Mouse (Mus musculus) layer of hippocampus, adult 9-10 months (tissue): ENCODE measurements around the gene Zmiz1.
A peak's percentile ranks its signal among the peaks of the same experiment; 100 is the strongest.

Source experiments
- DNase-seq: peaks from one replicate; pipeline ENCODE4 v3.0.0; 2022; ENCODE audit warnings: low spot score

Gene Zmiz1

DNA sequence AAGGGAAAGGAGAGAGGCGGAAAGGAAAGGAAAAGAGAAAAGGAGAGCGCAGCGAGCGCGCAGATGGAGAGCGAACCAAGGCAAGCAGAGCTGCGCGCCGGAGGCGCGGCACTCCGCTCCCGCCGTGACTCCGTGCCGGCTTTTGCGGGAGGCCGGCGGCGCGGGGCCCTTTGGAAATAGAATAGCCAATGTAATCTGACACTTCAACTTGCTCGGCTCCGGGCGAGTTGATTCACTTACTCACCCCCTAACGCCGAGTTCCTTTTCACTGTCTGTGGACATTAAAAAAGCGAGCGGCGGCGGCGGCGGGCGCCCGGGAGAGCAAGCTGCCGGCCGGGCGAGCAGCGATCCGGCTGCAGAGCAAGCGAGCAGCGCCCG lies at the start of gene Zmiz1:
Gene Zmiz1 (plus strand): TSS at position 170 of the 378 bp plus-strand sequence.
- DNase-seq = peak; percentile 59

- no peak for DNase-seq
Observed at GRCm38 (mm10) chr14:25411848-25412527, 47.0 kb upstream of the Zmiz1 start.

DNA sequence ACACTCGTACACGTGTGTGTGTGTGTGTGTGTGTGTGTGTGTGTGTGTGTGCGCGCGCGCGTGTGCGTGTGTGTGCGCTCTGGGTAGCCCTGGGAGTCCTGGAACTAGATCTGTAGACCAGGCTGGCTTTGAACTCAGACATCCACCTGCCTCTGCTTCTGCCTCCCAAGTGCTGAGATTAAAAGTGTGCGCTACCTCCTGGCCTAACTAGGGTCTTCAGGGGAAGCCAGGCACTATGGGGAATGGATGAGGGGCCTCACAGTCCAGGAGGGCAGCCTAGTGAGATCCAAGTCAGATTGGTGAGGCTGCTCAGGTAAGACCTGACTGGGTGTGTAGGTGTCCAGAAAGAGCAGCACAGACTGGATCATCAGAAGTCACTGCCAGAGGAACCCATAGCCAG lies 46.2 kb upstream of the Zmiz1 start:
- DNase-seq = no peak

DNA sequence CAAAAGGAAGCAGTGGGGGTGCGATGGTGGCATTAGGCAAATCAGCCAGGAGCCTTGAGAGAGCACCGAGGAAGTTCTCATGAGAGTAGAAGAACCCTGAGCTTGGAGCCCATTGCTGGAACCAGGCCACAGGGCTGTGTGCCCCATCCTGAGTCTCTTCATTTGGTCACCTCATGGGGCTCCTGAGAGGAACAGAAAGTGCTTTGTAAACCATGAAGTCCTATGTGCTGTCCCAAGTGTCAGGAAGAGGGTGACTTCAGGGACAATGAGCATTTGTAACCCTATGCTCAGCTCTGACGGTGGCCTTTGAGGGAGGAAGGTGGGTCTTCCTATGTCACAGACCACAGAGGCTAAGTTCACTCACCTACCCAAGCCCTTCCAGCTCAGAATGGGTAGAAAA lies 45.5 kb upstream of the Zmiz1 start:
- DNase-seq = no peak

GRCm38 (mm10) chr14:25414115-25414514 lies 44.9 kb upstream of the Zmiz1 start:
- no peak for DNase-seq

DNA sequence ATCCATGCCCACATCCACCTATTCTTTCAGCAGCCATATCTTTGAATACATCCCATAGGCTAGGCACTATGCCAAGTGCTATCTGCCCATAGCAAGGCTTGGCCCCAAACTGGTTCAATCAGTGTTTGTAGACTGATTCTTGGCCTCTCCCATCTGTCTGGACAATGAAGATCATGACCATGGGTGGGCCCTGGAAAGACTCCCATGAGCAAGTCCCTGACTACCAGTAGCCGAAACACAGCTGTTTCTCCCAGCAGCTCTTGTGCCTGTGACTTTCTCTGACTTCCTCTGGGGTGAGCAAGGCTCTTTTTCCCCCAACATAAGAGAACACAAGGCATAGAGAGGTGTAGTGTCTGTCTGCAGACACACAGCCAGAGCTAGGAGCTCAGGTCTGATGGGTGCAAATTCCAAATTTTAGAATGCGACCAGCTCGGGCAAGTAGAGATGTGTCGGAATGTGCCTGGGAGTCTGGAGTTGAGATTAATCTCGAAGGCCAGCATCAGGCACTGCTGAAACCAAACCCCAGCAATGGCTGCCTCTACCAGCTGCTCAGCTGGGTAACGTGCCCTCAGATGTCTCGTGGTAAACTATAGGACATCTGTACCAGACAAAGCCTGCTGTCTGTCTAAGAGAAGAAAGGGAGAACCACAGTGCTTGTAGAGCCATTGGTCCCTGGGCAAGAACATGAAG lies 38.8 kb upstream of the Zmiz1 start:
- DNase-seq = no peak

GRCm38 (mm10) chr14:25420987-25421386 lies 38.0 kb upstream of the Zmiz1 start:
- no peak for DNase-seq

- peak; percentile 29 for DNase-seq
Observed at GRCm38 (mm10) chr14:25421596-25422001, 37.4 kb upstream of the Zmiz1 start.

DNA sequence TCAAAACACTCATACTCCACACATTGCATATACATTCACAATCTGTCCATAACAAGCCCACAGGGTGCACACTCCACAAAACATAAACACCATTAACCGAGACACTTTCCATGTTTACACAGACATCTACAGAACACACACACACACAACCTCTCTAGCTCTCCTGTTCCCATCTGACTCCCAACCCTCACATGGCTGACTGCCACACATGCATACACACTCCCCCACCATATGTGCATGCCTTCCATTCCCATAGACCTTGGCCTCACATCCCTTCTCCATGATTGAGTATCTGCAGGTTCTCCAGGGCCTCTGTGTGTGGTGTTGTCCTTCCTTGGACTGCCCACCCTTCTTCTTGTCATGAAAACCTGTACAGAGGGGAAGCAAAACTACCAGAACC lies 36.0 kb upstream of the Zmiz1 start:
- DNase-seq = no peak

DNA sequence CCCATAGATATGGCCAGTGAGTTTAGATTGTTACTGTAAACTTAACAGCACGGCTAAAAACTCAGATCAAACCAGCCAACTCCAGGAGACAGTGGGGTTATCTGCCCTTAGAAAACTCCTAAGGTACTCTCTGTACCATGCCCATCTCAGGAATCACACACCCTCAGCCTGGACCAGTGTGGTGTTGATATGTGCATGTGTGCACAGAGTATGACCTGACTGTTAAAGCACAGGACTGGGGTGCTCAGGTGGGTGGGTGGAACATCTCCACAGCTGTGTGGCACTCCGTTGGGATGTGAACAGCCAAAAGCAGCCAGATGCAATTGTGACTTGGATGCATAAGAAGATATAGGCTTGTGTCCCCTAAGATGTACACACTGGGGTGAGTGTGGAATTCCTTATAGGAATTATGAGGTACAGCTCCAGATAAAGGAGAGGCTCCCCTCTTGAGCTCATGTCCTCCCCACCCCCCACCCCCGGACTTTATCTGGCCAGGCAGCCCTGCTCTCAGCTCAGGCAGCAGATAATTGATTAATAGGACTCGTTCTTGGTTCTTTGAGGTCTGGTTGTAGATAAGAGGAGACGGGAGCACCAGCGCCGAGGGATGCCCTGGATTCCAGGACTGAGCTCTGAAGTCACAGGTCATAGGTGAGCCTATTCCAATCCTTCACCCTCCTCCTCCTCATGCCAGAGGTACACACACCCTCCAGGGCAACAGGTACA lies 35.1 kb upstream of the Zmiz1 start:
- DNase-seq = no peak

DNA sequence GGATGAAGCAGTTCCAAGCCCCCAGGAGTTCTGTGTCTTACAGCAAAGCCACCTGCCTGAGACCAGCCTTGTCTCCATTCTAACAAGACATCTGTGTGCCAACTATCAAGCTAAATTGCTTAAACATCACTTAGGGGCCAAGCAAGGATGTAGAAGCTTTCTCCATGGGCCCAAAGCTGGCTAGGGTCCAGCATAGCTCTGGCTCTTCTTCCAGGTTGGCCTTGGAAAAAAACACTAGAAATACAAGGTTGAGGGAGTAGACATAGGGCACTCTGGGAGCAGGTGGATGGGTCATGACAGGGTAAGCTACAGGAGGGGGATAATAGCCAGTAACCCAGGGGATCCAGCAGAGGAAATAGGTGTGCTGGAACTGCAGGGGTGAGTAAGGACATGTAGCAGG lies 20.7 kb upstream of the Zmiz1 start:
- DNase-seq = no peak

DNA sequence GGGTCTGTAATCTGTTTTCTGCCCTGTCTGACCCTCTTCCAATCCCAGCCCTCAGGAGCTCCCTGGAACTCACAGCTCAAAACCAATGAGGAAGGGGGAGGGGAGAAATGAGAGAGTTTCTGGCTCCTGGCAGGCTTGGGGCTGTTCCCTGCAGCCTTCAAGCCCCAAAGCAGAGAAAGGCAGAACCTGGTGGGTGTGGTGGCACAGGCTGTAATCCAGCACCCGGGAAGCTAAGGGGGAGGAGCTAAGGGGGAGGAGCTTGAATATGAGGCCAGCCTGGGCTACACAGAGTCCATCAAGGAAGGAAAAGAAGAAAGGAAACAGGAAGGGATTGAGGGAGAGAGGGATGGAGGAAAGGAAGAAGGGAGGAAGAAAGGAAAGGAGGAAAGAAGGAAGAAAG lies 18.9 kb upstream of the Zmiz1 start:
- no peak for DNase-seq

GRCm38 (mm10) chr14:25440777-25441176 lies 18.2 kb upstream of the Zmiz1 start:
- DNase-seq = no peak

- DNase-seq = no peak
Observed at GRCm38 (mm10) chr14:25441469-25441868, 17.5 kb upstream of the Zmiz1 start.

DNA sequence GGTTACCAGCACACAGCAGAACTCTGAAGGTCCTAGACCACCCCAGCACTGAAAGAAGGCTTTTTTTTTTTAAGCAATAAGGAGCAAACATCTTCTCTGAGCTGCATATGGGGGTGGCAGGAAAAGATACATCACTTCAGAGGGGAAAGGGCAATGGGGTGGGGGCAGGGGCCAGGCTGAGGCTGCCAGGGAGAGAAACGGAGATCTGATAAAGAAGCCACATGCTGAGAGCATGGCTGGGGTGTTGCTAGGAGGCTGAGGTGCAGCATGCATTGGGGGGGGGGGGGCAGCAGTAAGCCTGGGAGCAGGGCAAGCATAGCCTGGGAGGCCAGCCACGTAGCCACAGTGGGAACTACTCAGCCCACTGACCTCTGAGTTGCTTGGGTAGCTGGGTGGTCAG lies 16.3 kb upstream of the Zmiz1 start:
- no peak for DNase-seq

DNA sequence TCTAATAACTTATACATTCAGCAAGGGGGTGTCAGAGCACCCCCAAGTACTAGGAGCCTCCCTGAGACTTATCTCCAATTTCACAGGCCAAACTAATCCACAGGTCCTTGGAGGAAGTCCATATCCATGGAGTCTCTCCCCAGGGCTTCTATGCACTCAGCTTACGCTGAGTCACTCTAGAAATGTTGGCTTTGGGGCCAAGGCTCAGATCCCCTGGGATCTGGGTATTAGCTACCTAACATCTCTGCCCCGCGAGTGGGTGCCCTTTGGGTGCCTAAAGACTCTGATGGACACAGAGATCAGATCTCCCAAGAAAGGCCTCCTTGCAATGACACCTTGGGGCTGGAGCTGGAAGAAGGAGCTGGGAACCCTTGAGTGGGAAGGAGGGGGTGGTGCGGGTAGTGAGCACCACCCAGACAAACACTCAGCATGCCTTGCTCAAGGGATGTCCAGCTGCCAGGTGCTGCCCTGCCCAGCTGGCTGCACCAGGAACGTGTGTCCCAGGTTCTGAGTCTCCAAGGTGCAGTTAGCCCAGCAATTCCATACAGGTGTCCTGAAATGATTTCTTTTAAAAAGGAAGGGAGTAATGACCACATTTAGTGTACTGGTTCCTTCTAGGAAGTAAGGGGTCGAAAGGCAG lies 11.7 kb upstream of the Zmiz1 start:
- DNase-seq = no peak

GRCm38 (mm10) chr14:25448471-25448870 lies 10.5 kb upstream of the Zmiz1 start:
- DNase-seq = no peak

DNA sequence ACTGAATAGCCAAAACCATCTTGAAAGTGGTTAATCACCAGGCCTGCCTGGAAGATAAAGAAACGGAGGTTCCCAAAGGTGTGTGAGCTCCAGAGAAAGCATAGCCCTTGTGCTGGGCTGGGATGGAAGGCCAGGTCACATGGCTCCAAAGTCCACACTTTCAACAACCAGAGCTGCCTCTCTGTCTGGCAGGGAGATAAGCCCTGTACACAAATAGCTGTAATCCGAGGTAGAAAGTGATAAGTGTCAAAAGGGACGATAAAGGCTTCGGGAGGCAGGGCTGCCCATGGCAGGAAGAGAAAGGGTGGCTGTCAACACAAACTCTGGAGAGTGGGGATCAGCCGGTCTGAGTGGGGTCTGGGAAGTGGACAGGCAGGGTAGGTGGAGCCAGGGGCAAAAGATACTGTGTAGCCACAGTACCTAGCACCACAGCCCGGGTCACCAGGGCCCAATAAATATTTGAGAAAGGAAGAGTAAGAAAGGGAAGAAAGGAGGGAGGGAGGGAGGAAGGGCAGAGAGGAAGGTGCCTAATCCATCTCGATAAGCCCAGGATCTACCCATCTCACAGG lies 7.8 kb upstream of the Zmiz1 start:
- DNase-seq = no peak

DNA sequence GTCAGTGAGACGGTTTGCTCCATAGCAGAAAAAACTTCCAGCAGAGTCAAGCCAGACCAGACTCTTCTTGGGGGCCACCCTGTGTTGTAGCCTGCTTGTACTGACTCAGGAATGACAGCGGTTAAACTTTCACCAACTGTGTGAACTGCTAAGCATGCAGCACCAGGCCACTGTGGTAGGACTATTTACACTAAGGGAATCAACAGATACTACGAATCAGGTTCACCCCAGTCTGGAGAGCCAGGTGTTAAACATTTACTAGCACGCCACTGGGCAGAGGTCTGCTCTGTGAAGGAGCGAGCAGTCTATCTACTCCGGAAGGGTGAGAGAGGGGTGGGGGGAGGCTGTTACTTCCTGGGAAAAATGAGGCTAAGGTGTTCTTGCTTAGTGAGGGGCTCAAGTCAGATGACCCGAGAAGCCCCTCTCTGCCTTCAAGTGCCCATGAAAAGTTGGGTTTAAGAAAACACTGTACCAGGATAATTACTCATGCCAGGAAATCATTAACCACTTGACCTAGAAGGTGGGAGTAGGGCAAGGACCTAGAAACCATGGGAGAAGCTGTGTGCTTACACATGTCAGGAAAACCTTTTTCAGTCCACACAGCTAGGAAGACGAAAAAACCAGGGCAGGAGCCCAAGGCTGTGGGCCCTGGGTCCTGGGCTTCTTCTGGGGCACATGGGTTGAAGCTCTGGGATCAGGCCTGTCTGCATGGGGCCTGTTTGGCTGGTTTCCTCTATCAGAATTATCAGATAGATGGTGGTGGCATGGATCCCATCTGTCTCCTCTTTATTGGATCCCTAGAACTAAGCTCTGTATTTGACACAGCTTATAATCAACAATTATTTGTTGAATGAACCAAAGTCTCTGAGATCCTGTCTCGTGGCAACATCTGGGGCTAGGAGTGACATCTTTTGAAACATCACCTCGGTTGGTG lies 7.0 kb upstream of the Zmiz1 start:
- DNase-seq = no peak

DNA sequence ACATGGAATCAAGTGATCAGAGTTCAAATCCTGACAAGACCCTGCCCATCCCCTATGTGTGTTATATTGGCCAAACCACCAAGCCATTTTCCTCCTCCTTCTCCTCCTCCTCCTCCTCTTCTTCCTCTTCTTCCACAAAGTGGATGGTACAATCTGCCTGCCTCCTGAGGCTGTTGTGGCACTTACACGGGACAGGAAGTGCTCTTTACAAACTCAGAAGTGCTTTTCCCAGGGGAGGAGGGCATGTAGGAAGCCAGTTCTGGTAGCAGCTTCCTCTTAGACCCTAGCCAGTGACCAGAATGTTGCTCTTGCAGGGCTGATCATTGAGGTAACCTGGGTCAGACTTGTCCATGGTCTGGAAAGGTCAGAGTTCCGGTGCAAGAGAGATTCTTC lies 6.4 kb upstream of the Zmiz1 start:
- no peak for DNase-seq

DNA sequence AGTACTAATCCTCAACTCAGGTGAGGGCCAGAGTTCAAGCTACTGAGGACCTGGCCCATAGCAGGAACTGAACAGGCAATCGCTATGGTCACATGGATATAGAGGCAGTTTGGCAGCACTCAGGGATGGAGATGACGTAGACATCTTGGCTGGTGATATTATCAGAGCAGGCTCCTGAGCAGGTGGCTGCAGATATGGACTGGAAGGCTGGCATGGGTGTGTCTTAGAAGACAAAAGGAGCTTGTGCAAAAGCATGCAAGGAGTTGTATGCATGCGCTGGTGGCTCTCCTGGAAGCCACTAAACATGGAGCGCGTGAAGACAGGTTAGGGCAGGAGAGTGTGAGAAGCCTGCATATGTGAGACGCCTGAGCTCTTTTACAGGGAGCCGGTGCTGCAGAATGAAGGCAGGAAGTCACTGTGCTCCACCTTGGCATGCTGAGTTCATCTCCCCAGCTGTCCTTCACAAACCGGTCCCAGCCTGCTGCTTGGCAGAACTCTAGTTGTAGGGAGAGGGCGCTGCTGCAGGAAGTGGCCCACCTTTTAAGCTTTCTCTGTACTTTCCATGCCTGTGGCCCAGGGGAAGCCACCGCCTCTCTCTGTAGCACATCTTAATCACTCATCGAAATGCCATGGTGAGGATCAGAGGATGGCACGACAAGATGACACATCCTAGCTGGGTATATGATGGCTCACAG lies 4.8 kb upstream of the Zmiz1 start:
- DNase-seq = no peak
